Mouse (Mus musculus): ENCODE measurements at regions not wholly inside any gene's neighbourhood (a gene's known extent, or its start where the extent isn't known, plus 50 kb on each side); places are given as distances from the start of the nearest gene placed in this dataset.

DNA sequence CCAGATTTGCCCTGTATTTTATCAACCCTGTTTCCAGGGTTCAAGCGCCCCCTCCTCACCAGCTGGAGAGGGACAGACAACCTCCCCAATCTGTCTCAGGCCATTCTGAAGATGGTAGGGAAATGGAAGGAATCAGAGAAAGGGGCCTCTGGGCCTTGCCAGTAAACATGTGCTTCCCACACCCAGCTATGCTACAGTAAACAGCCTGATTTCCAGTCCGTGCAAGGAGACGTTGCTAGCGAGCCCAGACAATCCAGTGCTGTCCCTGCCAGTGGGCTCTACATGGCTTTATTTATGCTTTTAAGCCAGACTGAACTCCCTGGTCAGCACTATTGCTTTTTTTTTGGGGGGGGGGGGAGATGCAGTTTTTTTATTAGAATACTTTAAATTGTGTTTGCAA lies 50.9 kb upstream of the Olig2 start:
- in situ Hi-C loops (cut with MboI; ENCODE audit: low pct_unique_long_range_greater_than_20kb), result no loop called here
- ChIA-PET CTCF (no interaction called here), POLR2A (interaction anchor here (0.7 kb wide), 1 partner anchor 60 kb away, joined by 6 read pairs; no protein-coding TSS in a partner anchor)
- DNase-seq (ENCODE audit: low read depth, low spot score), result no peak
- no peak for ATAC-seq
- peaks cover 49% of the 10 kb centered on the region for H3K27me3 ChIP-seq
- no peak for TF ChIP-seq CTCF (IDR thresholded peaks at IDR 0.05)
